Mouse (Mus musculus) gastrocnemius, postnatal 4 days (tissue): Measurements from ENCODE around the gene Noc4l. TPM values are rescaled to one million over a fixed set of nuclear protein-coding genes. Genes with fewer than 3 reads are reported as not detected.

Experiments used
- DNase-seq, 2 experiments: peaks; one replicate each; pipeline ENCODE4 v3.0.0; 2021 to 2022; ENCODE audit warnings: low spot score in 2 of 2, mixed read lengths in 2 of 2
- microRNA-seq: library from miRNA; unstranded; fragments of <30 nt; microRNA quantifications from one replicate; pipeline ENCODE4 v1.2.0, GENCODE M21; 2021
- total RNA-seq, 2 experiments: library from RNA; stranded (reverse); gene quantifications; 2 replicates each; pipeline ENCODE4 v1.2.3; 2021

The Noc4l gene
- total RNA-seq, 2 experiments from 2014 or later: 16.5 to 18.9 TPM

DNA sequence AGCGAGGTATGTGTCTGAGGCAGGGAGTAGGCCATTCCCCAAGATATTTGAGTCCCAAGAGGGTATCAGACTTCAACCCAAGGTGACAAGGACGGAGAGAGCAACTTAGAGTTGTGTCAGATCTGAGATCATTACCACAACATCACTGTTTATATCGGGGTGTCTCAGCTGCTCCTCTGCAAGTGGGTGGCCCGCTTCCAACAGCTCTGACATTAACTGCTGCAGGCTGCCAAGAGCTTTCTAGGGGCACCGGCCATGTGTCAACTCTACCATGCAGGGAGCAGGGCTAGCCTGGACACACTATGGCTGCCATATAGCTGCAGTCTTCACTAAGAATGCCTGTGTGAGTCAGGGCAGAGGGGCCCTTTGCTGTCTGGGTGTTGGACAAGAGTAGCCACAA, 43.3 kb downstream of the Noc4l start:
- no peak for DNase-seq

DNA sequence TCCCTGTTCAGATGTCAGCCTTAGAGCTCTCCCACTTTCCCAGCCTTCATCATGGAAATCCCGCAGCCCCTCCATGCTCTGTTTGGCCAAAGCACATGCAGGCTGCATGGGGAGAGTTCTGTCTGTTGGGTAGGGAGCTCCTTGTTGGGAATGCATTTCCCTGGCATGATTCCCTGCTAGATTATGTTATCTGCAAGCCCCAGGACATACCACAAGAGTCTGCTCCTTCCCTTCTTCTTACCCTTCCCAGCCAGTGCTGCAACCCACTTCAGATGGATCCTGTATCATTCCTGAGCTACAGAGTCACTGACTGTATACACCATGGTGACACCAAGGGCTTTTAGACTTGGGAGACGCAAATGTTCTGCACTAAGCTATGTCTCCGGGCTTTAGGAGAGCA, 43.8 kb downstream of the Noc4l start:
- DNase-seq: no peak

DNA sequence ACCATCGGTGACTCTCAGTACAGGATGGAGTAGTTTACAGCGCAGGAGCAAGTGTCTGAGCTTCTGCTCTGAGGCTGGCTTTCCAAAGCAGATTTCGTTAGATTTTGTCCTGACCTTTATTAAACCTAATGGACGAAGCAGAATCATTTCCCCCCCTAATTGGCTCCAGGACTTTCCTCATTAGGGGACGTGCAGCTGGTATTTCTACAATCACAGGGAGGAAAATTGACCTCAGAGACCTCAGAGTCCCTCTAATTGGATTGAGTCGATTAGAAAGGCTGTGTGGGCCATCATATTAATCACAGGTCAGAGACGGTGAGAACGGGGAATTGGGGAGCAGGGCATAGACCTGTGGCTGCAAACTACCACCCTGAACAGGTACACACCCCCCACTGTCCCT, 44.3 kb downstream of the Noc4l start:
- no peak for DNase-seq

DNA sequence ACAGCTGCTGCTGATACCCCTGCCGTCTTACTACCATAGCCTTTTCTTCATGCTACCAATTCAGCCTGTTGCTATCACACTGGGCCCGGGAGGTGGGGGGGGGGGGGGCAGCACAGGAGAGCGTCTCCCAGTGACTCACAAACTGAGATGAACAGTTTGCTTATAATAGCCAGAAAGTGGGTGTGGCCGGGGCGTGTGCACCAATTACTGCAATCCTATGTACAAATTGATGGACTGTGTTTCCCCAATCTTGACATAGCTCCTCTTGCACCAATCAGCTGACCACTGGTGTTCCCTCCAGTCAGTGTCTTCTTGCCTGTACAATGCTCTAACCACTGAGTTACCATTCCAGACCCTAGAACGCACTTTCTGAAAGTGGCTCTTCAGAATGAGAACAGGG, 44.9 kb downstream of the Noc4l start:
- no peak for DNase-seq

DNA sequence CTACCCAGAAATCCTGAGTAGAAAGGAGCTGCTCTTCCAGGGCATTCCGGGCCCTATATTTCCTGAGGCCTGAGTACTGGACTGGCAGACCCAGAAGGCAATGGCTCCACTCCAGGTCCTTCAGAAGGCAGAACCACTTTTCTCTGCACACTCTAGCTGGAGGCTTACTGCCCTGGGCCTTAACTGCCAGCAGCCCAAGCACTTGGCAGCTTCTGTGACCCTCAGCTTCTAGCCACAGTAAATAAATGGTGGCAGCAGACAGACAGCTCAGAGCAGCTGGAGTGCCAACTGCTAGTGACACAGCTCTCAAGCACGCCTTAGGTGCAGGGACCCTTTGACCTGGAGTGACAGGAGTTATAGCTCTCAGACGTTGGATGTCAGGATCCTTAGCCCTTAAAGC, 45.5 kb downstream of the Noc4l start:
- DNase-seq: peak in 1 of 2 experiments; percentile 28

DNA sequence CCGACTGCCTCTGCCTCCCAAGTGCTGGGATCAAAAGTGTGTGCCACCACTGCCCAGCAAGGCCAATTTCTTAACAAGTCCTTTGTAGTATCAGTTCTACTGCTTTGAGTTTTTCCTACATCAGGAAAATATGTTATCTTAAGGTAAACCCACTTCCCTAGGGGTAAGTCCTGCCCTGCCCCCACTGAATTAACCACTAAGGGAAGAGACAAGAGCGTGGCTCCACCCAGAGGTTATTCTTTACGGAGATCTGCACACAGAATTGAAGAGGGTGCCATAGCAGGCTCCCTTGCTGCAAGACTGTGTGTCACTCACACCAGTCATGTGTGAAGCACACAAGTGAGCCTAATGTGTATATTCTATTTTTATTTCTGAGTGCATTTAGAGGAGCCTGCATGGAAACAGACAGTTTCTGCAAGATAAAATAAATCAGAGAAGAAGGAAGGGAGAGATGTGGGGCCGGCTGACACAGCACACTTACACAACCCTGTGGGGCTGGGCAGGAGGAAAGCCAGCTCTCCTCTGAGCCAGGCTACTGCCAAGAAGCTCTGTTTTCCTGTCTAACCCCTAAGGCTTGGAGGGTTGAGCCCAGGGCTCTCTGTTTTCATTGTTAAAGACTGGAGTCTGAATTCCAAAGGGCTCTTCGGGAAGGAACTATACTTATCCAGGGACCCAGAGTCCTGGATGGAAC, 47.5 kb downstream of the Noc4l start:
- DNase-seq: no peak

DNA sequence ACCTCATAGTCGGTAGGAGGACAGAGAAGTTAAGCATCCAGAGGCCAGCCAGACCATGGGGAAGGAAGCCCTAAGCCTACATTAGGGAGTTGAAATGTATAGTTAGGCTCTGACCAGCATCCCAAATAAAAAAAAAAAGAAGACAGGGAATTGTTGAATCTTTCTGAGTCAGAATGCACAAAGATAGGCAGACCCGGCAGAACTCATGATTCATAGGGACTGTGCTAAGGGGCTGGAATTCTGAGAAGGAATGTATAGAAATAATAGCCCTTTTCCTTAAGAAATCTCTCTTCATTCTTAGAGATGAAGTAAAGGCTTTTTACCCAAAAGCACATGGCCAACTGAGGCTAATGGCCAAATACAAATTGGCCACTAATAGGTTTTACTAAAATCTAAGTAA, 48.9 kb downstream of the Noc4l start:
- no peak for DNase-seq

DNA sequence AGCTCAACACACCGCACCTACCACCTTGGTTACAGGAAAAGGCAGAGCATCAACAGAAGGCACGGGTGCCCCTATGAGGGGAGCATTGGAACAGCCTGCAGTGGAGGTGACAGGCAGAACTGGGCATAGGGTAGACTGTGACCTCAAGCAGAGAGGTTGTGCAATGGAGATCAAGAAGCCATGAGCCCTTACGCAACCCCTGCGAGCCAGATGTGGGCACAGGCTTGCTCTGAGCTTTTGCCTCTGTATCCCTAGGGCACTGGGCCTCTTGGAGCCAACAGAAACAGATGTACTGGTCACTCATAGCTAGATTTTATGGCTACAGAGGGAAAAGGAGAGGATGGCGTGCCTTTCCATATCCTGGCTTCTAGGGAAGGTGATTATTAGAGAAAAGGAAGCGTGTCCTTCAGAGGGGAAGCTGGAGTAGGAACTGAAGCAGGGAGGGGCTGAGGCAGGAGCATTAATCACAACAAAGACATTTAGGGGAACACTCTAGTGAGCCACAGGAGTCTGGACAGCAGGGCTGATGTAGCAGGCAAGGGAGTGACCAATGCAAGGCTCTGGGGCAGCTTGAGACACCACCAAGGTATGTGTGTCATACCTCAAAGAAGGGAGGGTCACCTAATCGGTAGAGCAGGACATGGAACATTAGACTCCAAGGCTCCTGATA, 50.1 kb downstream of the Noc4l start:
- DNase-seq: no peak

Small RNAs within 50 kb of the gene (microRNA-seq; reads per million reads assigned to microRNA genes)
- gene Mir7026: 1.5 reads per million

Other genes starting within 250 kb of the Noc4l start
- 10 to 100 TPM; 42.7 to 45.7 TPM for gene Fbrsl1, start 204.9 kb downstream of the Noc4l start, total RNA-seq
- gene Galnt9, start 109.1 kb downstream of the Noc4l start, total RNA-seq: under 1 TPM; 0.10 to 0.13 TPM
- gene Ddx51, start within 50 bp of the Noc4l start, total RNA-seq: 10 to 100 TPM; 10.9 to 15.6 TPM
- 10 to 100 TPM; 68.4 to 78.0 TPM for gene Ep400, start 117.3 kb upstream of the Noc4l start, total RNA-seq
- 10 to 100 TPM; 17.1 to 19.4 TPM for gene Pus1, start 127.2 kb upstream of the Noc4l start, total RNA-seq
- 10 to 100 TPM; 34.5 to 34.7 TPM for gene Ulk1, start 156.7 kb upstream of the Noc4l start, total RNA-seq
- gene Hscb, start 186.4 kb upstream of the Noc4l start, total RNA-seq: 10 to 100 TPM; 13.0 to 14.1 TPM
- 1 to 10 TPM; 4.8 to 5.8 TPM for gene Chek2, start 186.6 kb upstream of the Noc4l start, total RNA-seq
- 10 to 100 TPM; 27.1 to 33.1 TPM for gene Ttc28, start 226.4 kb upstream of the Noc4l start, total RNA-seq